Mouse (Mus musculus) testis, postnatal 14 days (tissue): ENCODE measurements around the gene Bcl9l.

ENCODE experiments used
- DNase-seq: peaks from one replicate; pipeline ENCODE4 v3.0.0; 2021; ENCODE audit warnings: low spot score

Gene Bcl9l

DNA sequence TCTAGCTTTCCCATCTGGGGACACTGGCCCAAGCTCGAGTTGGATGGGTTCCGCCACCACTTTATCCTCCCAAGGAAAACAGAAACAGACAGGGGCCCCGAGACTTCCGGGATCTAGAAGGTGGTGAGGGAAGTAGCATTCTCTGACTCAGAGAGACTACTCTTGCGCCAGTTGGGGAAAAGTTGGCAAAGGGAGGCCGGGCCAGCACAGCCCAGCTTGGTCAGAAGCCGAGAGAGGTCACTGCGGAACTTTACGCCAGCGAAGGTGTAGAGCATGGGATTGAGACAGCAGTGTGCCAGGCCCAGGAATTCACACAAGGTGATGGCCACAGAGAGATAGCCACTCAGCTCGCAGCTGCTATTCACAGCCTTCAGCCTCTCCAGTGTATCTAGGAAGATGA, 30.5 kb downstream of the Bcl9l start:
- no peak for DNase-seq

DNA sequence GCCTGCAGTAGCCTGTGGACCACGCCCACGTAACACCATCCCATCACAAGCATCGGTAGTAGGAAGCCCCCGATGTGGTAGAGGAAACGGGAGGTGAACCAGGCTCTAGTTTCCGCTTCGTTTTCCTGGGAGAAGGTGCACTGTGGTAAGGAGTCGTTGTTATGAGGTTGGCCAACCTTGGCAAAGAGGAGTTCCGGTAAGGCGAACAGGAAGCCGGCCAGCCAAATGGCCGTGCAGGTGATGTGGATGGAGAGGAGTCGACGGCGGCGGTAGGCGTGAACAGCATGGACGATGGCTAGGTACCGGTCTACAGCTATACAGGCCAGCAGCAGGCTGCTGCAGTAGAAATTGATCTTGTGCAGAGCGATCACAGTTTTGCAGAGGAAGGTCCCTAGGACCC, 31.0 kb downstream of the Bcl9l start:
- no peak for DNase-seq

DNA sequence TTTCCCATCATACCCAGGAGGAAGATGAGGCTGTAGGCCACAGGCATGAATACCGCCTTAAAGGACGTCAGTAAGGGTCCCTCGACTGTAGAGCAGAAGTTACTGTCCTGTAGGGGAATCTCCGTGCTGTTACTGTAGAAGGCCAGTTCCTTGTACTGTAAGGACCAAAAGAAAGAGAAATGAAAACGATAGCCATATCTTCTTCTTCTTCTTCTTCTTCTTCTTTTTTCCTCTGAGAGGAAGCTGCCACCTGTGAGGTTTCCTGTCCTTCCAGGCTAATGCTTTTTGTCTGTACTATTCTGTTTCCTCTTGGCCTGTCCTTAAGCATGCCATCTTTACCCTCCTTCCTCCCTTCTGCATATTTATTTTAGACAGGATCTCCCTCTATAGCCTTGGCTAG, 31.5 kb downstream of the Bcl9l start:
- no peak for DNase-seq

DNA sequence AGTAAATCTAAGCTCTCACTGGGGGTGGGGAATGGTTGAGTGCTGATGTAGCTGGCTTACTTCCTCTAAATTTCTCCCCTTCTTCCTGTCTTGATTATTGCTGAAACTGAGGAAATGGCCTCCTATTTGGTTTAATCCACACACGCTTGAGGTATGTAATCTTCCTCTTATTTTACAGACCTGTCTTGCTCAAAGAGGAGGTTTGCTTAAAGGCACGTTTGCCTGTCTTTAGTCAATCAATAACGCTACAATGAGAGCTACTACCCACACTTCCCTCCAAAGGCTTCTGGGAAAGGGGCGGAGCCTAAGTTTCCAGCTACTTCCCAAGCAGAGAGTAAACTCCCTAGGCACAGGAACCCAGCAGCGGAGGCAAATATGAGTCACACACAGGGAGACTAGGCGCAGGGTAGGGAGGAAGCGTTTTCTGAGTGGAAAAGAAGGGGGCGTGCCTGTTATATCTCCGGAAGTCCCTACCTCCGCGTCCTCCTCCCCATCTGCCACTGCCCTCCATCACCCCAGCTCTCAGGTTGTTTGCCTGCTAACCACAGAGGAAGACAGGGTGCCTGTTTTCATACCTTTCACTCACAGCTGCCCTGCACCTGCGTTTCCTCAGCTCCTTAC, 32.6 kb downstream of the Bcl9l start:
- DNase-seq = no peak

DNA sequence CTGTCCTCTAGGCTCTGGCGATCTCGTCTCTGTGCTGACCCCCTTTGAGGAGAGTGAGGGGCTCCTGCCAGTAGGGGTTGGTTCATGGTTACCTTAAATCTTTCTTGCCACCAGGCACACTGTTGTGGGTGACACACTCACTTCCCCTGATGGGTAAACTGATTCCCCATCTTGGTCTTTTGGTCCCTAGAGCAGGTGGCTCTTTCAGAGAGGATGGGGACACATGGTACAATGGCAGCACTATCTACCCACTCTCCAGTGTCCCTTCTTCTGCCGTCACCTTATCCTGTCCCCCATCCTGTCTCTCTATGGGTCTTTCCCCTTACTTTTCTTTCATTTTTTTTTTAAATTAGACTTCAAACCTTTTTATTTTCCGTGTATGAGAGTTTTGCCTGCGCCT, 33.3 kb downstream of the Bcl9l start:
- no peak for DNase-seq

DNA sequence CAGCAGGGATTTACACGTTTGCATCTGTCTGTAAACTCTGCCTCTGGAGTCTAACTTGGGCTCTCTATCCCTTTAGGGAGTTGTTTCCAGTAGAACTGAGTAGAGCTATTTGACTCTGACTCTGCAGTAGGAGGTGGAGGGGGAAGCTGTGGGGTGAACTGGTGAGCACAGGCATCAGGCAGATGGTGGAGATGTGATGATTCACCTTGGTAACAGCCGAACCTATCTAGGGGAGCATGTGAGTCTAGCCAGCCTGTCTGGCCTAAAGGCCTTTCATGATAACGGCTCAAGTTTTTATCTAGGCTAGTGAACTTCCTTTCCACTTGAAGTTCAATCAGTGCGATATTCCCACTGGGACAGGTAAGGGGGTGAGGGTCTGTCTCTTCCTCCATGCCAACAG, 34.7 kb downstream of the Bcl9l start:
- DNase-seq = no peak

DNA sequence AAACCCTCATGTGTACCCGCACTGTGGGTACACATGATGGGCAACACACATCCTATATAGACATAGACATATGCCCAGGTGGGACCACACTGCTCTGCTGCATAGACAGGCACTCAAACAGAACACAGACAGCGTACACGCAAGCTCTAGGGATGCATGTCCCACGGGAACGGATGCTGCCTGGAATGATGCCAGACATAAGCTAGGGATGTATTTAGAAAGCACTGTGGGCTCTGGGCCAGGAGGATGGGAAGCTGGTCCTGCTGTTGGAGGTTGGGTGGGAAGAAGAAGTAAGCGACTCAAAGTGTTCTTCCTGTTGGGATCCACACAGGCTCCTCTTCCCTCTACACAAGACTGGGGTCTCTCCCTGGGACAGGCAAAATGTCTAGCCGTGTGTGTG, 35.4 kb downstream of the Bcl9l start:
- no peak for DNase-seq

DNA sequence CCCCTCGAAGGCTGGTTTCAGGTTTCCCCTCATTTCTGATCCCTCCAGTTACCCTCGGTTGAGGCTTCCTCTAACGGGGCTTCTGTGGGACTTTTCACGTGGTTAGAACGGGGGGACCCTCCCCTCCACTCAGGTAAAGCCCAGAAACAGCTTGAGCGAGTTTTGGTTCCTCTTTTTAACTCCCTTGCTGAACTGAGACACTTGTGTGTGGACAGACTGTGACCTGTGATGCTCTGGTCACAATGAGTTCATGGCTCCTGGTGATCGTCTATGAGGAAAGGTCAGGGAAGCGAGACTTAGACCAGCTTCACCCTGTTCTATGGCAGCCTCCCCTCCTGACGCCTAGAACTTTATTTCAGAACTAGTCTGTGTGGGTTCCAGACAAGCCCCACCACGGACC, 39.3 kb downstream of the Bcl9l start:
- DNase-seq = no peak

DNA sequence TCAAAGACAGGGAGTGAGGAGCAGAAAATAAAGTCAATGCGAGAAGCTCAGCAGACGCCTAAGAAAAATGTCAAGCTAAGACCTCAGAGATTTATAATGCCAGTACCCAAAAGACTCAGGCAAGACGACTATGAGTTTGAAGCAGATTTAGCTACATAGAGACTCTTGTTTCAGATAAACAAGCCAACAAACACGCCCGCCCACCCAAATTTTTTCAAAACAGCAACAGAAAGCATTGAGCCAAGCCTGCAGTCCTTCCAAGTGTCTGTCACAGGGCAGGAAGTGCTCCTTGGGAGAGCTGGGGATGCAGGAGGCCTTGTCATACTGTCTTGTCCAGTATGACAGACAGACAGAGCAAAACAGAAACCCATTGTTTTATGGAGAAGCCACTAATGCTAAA, 41.1 kb downstream of the Bcl9l start:
- DNase-seq = no peak

DNA sequence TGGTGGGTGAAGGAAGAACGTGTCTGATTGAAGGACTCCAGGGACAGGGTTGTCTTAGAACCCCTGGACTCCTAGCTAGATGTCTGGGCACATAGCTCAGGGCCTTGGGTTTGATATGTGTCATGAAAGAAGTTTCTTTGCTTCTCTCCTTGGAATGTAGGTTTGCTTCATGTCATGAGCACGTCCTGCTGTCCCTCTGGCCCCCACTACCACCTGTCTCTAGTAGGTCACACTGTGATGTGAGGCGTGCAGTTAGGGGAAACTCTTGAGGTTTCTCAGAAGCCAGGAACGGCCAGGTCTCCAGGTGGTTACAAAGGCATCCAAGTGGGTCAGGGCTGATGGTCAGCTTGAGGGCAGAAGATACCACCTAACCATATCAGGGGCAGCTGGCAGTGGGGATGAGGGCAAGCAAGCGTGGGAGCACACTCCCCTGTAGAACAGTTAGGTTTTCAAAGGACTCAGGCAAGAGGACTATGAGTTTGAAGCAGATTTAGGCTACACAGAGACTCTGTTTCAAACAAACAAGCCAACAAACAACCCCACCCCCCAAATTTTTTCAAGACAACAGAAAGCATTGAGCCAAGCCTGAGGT, 41.7 kb downstream of the Bcl9l start:
- no peak for DNase-seq

DNA sequence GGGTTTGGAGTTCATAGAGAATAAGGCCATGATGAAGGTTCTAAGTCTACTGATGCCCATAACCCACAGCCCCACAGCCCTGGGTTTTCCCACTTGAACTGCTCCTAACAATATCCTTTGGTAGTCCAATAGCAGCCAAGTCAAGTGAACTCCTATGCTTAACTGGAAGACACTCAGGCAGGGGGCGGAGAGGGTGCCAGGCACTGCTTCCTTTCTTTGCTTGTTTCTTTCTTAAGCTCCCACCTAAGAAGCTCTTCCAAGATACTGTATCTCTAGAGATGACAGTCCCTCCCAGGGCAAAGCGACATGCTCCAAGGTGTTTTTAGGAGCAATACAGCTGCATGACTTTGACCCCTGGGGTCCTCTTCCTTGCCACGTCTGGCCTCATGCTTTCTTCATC, 42.4 kb downstream of the Bcl9l start:
- DNase-seq = no peak

DNA sequence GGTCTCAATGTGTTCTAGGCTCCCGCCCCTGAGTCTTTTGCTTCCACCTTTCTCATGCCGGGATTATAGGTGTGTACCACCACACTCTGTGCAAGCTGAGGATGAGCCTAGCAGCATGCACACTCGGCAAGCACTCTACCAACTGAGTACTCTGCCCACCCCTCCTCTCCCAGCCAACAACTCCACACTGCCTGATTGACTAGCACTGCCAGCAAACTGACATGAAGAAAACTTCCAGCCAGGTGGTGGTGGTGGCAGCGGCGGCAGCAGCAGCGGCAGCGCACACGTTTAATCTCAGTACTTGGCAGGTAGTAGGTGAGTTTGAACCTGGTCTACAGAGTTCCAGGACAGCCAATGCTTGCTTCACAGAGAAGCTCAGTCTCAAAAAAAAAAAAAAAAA, 43.0 kb downstream of the Bcl9l start:
- no peak for DNase-seq

DNA sequence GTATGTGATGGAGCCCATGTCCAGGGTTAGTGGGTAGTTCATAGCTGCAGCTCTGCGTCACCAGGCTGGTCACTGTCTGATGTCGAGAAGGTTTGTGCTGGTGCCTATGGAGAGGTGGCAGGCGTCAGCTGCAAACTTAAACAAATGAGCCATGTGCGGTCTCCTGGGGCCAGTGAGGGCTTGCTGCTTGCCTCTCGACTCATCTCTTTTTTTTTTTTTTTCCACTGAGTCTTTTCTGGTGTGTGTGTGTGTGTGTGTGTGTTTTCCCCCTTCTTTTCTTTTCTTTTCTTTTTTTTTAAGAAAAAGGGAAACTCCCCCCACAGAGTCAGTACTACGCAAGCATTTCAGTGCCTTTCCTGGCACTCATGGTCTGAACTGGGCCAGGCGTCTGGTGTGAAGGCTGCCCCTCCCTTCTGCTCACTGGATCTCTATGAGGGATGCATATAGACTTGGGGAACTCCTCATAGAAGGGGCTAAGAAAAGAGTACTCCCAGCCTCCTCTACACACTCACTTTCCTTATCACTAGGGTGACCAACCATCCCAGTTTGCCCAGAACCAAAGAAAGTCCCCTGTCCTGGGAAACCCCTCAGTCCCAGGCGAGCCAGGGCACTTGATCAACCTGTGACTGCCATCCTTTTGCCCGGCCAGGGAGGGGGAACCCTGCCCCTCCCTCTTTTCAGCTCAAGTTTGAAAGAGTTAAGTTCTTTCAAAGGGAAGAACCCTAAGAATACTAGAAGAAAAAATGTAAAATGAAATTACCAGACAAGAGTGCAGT, 43.9 kb downstream of the Bcl9l start:
- DNase-seq = no peak

DNA sequence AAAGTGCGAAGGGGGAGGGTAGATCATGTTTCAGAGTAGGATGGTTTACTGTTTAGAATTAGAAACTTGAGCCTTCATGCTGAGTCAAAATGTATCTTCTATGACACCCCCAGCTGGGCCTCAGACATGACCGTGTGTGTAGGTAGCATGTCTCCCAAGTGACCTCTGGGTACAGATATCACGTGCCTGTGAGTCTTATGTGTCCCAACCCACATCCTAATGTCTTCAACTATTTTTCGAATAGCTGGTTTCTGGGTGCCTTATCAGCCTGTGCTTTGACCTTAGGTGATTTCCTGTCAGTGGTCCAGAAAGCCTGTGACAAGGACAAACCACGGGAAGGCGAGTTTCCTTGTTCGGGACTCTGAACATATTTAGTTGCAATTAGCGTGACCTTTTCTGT, 45.7 kb downstream of the Bcl9l start:
- DNase-seq = no peak

DNA sequence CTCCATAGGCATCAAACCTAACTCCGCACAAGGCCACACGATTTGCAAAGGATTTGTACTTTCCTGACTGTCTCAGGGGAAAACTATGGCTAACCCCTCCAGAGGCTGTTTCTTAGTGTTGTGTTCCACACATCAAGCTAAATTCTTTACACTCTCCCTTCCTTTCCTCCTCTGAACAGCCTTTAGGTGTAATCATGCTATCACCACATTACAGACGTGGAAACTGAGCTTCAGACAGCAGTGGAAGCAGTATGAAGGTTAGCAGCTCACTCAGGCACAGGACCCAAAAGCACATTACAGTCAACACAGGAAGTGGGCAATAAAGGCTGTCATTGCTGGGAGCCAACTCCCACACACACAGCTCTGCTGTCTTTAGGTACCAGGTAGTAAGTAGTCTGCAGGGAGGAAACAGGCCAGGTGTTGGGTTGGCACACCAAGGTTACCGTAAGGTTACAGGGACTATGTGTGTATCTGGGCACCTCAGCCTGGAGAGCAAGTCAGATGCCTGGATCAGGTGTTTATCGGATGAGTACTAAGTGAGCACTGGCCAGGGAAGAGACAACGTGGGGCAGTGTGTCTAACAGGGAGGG, 50.5 kb downstream of the Bcl9l start:
- DNase-seq = no peak

DNA sequence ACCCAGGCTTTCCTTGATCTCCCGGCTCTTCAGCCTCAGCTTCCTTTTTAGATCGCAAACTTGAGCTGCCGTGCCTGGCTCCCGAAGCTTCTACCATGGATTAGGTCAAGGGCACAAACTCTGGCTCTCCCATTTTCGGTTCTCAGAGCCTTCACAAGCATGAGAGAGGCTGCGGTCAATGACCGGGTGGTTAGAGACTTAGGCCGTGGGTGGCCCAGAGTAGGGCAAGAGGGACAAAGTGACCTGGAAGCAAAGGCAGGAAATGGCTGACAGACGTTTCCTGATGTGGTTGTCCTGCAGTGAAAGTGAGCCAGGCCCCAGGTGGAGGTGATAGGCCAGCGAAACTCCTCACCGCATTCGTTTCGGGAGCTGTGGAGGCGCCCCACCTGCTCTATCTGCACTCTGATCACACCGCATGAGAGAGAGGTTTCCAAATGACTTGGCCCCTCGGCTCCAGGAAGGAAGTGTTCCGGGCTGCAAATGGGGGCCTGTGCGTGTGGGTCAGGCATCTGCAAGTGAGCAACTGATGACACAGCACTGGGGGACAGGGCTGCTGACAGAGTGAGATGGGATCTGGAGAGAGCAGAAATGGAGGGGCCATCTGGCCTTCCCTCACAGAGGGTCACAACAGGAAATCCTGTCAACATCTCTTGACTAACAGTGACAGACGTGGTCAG, 55.1 kb downstream of the Bcl9l start:
- DNase-seq = no peak

DNA sequence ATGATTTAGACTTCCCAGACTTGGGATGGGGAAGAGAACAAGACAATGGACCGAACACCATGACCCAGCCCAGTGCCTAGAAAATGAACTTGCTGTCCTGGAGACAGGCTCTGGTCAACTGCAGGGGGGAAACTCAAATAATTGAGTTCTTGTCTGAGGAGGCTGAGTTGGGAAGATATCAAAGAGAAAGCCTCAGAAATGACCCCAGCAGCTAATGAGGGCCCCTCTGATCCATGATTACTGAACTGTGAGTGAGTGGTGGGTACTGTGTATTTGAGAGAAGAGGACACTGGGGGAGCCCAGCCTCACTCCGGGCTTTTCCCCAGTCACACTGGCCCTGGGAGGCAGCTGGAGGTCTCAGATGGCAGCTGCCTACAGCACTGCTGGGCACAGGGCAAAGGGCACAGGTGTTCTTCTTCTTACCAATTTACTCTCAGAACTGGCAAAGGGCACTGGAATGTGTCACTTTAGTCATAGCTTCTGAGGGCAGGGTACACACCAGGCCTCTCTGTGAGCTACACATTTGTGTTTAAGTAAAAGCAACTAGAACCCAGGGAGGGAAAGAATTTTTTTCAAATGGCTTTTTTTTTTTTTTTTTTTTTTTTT, 57.3 kb downstream of the Bcl9l start:
- DNase-seq = no peak

DNA sequence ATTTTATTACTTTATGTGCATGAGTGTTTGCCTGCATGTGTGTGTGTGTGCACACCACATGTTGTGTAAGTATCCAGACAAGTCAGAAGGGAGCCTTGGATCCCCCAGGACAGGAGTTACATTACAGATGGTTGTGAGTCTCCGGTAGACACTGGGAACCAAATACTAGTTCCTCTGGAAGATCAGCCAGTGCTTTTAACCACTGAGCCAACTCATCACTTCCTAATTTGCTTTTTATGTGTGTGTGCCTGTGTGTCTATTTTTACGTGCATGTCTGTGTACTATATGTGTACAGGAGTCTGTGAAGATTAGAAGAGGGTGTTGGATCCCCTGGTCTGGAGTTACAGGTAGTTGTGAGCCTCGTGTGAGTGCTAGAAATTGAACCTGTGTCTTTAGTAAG, 58.1 kb downstream of the Bcl9l start:
- no peak for DNase-seq

DNA sequence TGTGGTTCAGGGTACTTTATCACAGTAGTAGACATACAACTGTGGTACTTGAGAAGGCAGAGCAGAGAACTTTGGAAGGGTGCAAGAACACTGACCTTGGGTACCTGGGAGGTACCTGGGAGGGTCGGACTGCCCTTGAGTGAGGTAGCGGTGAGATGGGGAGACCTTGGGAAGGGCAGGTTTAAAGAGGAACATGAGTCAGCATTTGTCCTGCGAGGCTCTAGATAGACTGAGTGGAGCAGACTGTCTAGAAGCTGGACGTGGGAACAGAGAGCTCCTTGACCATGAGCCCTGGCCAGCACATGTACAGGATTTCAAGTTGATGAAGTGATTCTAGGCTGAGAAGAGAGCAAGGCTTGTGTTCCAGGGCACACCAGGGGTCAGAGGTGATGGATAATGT, 59.7 kb downstream of the Bcl9l start:
- no peak for DNase-seq

DNA sequence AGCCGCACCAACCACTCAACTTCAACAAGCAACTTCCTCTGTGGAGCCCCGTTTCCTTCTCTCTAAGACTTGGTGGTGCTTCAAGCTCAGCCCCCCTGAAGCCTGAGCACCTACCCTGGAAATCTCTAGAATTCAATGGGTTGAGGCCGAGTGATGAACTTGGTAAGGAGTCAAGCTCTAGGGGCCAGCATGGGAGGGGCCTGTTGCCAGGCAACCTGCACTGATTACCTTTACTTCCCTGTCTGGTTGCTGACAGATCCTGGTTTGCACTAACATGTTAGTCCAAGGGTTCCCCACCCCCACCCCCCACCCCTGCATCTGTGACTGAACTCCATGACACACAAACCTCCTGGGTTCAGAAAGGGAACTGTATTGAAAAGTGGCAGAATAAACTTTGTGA, 62.4 kb downstream of the Bcl9l start:
- DNase-seq = no peak

DNA sequence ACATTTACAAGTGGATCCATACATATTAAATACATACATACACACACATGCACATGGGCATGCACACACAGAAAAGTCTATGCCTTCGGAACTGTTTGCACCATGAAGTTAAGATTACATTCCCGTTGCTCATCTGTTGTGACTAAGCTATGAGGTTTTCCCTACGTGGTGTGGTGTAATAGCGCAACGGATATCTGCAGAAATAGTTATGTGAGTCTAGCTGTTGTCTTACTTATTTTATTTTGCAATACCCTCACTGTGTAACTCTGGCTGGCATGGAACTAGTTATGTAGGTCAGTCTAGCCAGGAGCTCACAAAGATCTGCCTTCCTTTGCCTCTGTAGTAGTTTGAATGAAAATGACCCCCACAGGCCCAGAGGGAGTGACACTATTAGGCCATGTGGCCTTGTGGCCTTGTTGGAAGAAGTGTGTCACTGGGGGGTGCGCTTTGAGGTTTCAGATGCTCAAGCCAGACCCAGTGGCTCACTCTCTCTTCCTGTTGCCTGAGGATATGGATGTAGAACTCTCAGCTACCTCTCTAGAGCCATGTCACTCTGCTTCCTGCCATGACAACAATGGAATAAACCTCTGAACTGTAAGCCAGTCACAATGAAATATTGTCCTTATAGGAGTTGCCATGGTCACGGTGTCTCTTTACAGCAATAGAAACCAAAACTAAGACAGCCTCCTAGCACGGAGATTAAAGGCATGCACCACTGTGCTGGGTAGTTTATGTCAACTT, 66.0 kb downstream of the Bcl9l start:
- no peak for DNase-seq

DNA sequence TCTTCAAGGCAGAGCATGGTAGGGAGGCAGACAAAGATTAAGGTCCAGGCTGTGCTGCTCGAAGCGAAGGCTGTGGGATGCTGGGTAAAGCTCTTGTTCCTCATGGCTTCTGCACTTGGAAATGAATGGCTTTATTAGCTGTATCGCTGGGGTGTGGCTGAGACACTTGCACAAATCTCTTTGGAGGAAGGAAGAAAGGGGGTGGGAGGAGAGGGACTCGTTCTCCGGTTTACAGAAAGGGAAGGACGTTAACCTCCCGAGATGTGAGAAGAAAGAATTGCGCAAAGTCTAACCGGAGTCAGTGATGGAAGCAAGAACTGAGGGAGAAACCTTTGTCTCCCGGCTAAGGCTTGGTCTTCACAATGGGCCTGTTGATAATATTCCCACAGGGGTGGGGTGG, 68.5 kb downstream of the Bcl9l start:
- no peak for DNase-seq
